Mouse (Mus musculus) spleen, adult 12 weeks (tissue): ENCODE results near the gene Furin.
"Not testable (repeated sequence)": the region's sequence is repeated elsewhere in the genome, so short reads cannot be mapped to it uniquely, and the experiment has no call there.

Source experiments
- DNase-seq: peaks from one replicate; pipeline ENCODE4 v3.0.0; 2022; ENCODE audit warnings: low spot score

The Furin gene

DNA sequence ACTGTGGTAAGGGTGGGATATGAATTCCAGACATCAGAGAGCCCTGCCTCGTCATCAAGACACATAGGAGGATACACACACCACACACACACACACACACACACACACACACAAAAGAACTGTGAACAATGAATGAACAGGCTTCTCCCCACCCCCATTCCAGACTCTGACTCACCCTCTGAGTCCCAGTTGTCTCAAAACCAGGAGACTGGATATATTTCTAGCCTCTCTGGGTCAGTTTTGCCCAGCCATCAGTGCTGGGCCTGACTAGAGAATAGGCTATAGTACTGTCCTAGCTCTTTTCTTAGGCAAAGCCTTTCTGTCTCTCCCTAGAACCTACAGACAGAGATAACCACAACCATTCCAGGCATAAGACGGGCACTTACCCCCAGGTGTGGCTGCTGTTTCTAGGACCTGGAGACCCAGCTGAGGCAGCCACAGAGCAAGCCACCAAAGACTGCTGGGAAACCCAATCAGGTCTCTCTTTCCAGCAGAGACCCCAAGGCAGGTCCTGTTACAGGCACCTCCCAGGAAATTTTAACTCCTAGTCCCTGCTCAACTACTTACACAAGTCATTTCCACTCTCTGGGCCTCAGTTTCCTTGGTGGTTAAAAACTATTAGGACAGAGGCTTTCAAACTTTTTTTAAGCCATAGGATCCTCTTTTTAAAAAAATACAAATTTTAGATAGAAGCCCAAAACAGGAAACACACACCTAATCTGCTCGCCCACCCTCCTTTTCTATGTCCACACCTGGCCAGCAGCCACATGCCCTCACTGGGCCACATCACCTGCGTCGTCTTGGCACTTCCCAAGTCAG is 4.0 kb downstream of the Furin start:
- no peak for DNase-seq

GRCm38 (mm10) chr7:80400571-80400970 is 4.7 kb downstream of the Furin start:
- DNase-seq = no peak

GRCm38 (mm10) chr7:80400099-80400498 is 5.1 kb downstream of the Furin start:
- no peak for DNase-seq

- DNase-seq = no peak
These were observed 6.4 kb downstream of the Furin start for GRCm38 (mm10) chr7:80398654-80399444.

DNA sequence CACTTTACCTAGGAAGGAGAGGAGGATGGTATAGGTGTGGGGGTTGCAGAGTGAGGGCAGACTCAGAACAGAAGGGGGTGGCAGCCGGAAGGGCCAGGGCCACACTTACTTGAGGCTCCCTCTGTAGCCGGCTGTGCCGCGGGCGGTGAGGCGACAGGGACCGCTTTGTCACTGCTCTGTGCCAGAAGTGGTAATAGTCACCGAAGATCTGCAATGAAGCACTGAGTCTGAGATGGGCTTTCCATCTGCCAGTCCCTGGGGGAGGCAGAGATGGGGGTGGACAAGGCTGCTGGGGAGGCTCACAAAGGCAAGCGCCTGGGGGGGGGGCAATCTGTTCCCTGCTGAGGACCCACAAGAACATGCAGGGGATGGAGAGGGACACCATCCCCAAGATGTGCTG is 7.2 kb downstream of the Furin start:
- no peak for DNase-seq

DNA sequence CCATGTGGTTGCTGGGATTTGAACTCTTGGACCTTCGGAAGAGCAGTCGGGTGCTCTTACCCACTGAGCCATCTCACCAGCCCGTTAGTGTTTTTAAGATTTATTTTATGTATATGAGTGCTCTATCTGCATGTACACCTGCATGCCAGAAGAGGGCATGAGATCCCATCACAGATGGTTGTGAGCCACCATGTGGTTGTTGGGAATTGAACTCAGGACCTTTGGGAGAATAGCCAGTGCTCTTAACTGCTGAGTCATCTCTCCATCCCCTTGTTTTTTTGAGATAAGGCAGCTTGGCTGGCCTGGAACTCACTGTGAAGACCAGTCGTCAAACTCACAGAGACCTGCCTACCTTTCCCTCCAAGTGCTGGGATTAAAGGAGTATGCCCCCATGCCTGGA is 8.8 kb downstream of the Furin start:
- not testable (repeated sequence) for DNase-seq

GRCm38 (mm10) chr7:80394600-80394999 is 10.6 kb downstream of the Furin start:
- DNase-seq = no peak

- no peak for DNase-seq
These were observed 13.1 kb downstream of the Furin start for GRCm38 (mm10) chr7:80392119-80392518.

GRCm38 (mm10) chr7:80387633-80388543 is 17.3 kb downstream of the Furin start, which contains the start of gene Fes:
Gene Fes (minus strand): TSS chr7:80387946.
- no peak for DNase-seq

DNA sequence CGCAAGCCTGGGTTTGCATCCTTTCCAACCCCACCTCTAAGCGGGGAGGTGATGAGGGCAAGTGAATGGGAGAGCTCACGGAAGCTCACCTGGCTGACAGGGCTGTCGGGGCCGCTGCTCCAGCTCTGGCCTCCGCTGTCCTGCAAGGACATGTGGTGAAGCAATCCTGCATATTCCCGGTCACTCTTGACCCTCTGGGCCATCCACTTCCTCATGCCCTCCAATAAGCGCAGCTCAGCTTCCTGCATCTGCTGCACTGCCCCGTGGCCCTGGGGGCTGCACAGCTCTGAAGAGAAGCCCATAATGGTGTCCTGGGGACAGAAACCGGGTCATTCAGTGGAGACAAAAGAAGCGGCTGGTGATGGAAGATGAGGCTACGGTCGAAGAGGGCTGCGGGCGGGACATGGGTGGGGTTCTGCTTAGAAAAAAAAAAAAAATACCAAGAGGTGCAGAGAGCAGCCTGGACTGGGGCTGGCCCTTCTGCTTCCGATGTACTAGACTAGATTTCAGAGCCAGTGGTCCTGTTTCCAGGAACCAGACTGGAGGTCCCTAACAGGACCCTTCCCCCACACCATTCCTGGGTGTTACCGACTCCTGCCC is 18.1 kb downstream of the Furin start:
- DNase-seq = no peak

DNA sequence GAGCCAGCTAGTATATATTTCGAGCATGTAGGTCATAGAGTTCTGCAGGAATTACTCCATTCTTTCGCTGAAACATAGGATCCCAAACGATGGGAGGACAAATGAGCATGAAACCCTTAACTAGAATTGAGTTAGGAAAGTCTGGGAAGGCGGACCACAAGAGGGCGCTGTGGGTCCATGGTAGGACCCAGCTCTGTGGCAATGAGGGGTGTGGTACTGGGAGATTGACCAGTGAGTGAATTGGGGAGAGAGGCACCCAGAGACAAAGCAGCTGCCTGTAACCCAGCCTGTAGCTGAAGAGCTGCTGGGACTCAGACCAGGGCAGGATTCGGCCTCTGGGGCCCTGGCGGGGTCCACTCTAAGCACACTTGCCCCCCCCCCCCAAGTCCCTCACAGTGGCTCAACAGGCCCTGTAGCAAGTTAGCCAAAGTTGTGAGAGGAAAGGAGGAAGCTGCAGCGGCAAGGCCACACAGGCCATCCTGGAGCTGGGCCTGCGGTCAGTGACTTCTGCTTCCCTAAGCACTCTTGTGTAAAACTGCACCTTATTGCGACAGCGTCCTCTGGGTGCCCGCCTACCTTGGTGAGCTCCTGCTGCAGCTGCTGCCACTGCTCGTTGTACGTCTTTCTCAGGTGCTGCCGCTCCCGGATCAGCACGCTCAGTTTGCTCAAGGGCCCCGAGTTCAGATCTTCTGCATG is 18.9 kb downstream of the Furin start:
- peak; percentile 75 for DNase-seq

- no peak for DNase-seq
These were observed 22.3 kb downstream of the Furin start for GRCm38 (mm10) chr7:80382919-80383318.

GRCm38 (mm10) chr7:80379531-80379930 is 25.7 kb downstream of the Furin start:
- DNase-seq = no peak

DNA sequence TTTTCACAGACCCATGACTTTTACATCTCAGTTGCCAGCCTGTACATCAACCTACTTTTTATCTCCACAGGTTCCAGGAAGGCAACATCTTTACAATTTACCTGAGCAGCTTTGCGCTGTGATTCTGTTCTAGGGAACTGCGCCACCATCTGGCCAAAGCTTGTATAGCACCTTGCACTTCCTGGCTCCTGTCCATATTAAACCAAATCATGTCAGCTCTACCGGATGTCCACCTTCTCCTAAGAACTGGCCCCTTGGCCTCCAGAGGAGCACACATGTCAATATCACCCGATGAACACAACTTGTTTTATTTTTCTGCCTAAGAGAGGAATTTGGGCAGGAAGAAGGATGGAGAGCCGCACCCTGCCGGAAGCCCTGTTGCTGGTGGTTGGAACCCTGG is 27.8 kb downstream of the Furin start:
- DNase-seq = peak; percentile 53

DNA sequence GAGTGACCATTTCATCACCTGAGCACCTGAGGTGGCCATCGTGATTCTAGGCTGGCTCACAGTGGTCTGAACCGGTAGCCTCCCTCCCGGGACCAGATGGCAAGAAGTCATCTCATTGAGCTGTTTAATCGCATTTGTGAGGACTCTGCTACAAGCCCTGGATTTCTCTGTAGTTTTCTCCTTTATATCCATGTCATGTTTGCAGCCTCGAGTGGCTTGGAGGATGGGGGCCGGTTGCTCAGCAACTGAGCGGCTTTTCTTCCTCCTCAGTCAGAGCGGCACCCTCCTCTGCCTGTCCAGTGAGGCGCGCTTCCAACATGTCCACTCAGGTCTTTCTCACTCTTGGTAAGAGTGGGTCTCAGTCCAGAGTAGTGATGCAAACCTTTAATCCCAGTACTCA is 29.0 kb downstream of the Furin start:
- DNase-seq = no peak

- no peak for DNase-seq
These were observed 29.7 kb downstream of the Furin start for GRCm38 (mm10) chr7:80375376-80376039.

- DNase-seq = no peak
These were observed 30.5 kb downstream of the Furin start for GRCm38 (mm10) chr7:80374733-80375132.

GRCm38 (mm10) chr7:80374280-80374679 is 31.0 kb downstream of the Furin start:
- no peak for DNase-seq

DNA sequence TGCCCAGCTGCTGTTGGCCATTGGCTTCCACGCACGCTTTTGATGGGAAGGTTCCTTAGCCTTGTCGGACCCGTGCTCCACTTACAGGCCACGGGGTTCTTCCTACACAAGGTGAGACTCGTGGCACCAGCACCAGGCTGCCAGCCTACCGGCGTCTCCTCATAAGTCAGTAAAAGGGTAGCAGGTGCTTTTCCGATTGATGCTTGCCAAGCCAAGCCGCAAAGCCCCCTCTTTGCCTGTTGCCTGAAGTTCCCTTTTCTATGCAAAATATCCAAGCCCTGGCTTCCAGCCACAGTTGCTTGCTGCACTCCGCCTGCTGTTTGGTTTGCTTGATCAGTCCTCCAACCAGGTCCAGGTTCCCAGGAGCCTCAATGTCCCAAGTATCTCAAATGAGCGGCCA is 31.4 kb downstream of the Furin start:
- DNase-seq = peak; percentile 27

- no peak for DNase-seq
These were observed 31.9 kb downstream of the Furin start for GRCm38 (mm10) chr7:80373352-80373751.

- DNase-seq = no peak
These were observed 32.6 kb downstream of the Furin start for GRCm38 (mm10) chr7:80372667-80373066.
